Mouse (Mus musculus): ENCODE data around the gene Cdhr3.
"Not testable (repeated sequence)": the region's sequence is repeated elsewhere in the genome, so short reads cannot be mapped to it uniquely, and the experiment has no call there.

Gene Cdhr3

GRCm38 (mm10) chr12:33071901-33072672 is 20.6 kb downstream of the Cdhr3 start:
- DNase-seq: peak in 1 of 2 experiments; percentile 37

DNA sequence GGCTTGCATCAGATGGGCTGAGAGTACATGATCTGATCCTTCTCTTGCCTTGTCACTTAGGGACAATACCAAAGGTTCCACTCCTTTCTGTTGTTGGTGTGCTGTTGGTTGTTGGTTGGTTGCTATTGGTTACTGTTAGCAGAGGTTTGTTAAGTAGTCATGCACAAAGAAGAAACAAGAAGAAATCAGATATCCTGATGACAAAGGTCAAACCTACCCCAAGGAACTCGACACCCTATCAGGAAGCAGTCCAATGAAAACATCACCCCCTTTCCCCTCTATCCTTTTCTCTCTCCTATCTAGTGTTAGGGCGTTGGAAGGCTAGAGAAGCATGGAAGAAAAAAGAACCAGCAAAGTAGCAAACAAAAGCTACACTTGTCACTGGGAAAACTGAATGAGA is 23.7 kb downstream of the Cdhr3 start:
- DNase-seq: no peak

DNA sequence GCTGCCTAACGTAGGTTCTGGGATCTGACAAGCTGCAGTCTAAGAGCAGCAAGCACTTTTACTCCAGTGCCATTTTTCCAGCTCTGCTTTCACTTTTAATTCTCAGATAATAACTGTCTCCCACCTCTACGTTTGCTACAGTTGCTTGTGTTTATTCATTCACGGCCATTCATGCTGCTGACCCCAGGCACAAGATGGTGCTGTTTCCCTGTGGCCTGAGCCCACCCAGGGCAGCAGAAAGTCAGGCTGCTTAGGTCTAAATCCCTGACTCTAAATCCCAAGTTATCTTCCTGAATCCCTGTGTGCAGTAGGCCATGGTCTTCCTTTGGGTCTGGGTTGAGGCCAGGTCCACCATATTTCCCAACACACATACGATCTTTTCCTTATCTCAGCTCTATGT is 26.3 kb downstream of the Cdhr3 start:
- no peak for DNase-seq

DNA sequence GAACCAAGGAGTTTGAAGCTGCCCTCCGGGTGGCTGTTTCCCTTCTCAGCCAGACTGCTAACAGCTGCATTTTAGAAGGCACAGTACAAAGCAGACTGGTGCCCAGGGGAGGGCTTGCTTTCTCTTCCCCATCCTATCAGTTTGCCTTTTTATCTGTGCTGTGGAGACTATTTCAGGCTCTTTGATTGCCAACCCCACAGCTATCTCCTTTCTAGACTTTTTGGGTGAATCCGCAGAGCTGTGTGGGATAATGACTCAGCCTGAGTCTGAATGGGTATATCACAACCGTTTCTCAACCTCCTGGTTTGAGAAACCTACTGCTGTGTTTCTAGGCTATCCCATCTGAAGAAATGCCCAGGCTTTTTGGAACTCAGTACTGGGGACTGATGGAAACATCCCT is 27.5 kb downstream of the Cdhr3 start:
- no peak for DNase-seq

- DNase-seq: no peak
These were observed 28.4 kb downstream of the Cdhr3 start for GRCm38 (mm10) chr12:33064266-33064665.

DNA sequence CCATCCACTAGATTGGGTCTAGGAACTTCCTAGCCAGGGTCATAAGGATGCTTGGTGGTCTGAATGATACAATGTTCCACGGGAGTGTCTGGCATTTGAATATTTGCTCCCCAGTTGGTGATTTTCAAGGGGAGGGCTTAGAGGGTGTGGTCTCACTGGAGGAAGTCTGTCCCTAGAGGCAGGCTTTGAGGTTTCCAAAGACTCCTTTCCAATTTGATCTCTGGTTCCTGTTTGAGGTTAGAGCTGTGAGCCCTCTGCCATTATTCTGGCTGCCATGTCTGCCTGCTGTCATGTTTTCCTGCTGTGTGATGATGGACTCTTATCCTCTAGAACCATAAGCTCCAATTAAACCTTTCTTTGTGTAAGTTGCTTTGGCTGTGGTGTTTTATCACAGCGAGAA is 29.4 kb downstream of the Cdhr3 start:
- no peak for DNase-seq

GRCm38 (mm10) chr12:33062379-33062778 is 30.3 kb downstream of the Cdhr3 start:
- not testable (repeated sequence) for DNase-seq

DNA sequence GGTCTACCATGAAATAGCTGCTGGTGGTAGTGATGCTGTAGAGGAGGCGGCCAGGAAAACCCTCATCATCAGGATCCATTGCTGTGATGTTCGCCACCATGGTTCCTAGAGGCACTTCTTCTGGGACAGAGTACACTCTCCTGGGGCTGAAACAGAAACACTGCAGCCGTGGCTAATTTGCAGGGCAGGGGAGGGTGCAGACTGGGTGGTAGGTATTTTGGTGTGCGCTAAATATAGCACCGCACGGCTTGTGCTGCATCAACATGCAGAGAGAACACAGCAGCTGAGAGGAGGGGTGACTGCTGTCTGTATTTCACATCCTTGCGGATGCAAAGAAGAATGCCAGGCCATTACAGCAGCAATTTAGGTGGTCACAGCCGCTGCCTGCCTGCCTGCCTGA is 31.0 kb downstream of the Cdhr3 start:
- no peak for DNase-seq

GRCm38 (mm10) chr12:33057231-33058048 is 35.2 kb downstream of the Cdhr3 start:
- peak; percentile 25 to 54 for DNase-seq

- no peak for DNase-seq
These were observed 36.1 kb downstream of the Cdhr3 start for GRCm38 (mm10) chr12:33056574-33056973.

- DNase-seq: no peak
These were observed 36.6 kb downstream of the Cdhr3 start for GRCm38 (mm10) chr12:33056074-33056473.

DNA sequence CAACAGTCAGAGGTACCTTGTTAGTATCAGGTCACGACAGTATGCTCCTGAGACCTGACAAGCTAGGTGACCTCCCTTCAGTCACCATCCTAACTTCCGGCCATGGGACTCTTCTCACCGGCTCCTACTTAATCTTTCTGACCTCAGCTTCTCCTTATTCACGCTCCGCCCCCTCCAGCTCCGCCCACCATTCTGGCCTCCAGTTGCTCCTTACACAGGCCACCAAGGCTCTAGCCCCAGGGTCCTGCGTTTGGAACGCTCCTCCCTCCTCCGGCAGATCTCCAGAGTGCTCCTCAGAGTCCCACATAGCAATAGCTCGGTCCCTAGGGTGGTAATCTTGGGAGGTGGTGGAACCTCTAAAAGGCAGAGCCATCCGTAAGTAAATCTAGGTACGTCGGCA is 38.9 kb downstream of the Cdhr3 start:
- no peak for DNase-seq

DNA sequence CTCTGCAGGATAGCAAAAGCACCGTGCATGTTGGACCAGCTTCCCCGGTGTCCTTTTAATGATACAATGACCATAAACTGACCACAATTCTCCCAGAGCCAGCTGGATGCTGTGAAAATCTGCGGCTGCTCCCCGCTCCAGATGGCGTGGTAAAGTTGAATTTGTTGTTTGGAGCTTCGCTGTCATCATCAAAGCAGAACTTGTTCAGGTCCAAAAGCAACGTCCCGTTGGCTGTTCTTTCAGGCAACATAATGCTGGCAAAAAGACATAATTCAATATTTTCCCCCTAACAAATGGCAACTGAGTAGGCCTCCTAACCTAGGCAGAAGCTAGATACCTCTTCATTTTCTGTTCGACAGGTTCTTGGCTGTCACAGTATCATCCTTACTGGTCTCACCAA is 39.4 kb downstream of the Cdhr3 start:
- DNase-seq: no peak

GRCm38 (mm10) chr12:33048391-33048790 is 44.3 kb downstream of the Cdhr3 start:
- DNase-seq: no peak

DNA sequence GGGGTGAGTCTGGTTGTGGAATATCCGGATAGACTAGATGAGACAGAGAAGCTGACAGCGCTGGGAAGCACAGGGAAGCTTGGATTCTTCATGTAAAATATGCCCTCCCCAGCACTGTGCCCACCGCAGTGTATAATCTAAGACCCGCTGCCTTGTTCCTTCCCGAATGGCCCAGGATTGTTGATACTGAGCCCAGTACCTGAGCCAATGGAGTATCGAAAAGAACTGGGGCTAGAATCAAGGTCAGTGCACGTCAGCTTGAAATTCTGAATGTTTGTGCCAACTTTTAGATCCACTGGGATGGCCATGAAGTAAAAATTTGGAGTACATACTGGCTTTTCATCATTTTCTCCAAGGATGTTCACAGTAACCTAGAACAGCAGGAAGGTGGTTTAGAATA is 46.2 kb downstream of the Cdhr3 start:
- DNase-seq: no peak

DNA sequence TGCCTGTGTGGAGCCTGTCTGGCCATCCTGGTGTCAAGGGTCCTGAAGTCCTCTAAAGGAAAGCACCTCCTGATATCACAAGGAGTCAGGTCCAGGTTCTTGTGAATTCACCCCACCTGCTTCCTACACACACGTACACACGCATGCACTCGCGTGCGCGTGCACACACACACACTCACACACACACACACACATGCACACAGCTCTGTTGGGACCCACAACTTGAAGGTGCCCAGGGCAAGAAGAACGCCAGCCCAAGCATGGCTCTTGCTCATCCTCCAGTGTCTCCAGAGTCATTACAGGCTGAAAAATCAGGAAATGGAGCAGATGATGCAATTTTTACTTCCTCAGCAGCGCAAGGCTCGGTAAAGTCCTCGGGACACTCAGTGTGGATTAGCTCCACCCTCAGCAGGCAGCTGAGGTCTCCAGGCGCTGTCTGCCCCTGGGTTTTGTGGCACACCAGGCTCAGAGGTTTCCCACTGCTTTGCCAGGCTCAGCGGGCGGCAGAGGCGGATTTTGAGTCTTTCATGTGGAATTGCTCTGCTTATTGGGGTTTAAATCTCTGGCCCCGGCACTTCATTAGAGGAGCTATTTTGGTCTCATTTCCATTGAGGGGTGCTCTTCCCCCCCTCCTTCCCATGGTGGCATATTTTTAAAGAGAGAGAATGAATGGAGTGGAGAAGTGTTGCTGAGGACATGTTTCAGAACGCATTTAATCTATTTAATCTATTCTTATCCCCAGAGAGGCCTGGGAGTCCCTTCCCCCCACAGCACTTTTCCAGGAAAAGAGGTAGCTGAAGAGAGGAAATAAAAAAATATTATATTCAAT is 46.9 kb downstream of the Cdhr3 start:
- DNase-seq: no peak

DNA sequence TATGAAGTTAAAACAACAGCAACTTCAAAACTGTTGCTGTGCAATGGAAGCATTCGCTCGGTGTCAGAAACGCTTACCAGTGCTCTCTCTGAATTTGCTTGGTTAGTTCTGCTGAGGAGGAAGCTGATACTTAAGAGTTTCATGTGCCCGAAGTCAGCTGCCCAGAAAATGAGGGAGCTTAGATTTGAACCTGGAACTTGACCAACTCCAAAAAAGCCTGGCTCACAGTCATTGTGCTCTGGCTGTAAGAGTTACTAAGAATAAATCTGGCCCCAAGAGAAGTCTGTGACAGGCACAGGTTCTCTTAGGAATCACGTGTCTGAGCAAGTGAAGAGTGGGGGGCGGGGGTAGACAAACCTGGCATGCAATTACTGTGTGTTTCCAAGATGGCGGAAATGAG is 51.2 kb downstream of the Cdhr3 start:
- no peak for DNase-seq

DNA sequence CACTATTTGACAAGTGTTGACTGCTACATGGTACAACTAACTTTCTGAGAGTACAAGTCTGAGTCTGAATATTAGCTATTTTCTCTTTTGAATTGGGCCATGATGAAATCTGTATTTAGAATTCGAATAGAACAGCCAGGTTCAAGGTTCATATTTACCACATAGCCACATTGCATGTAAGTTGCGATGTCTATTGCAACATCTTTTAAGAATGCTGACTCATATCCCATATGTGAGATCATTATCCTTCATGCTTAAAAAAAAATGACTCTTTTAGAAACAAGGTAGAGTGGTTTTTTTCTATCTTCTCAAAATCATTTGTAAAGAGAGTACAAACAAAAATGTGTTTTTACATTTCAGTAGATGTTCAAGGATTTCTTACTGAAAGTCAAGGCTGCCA is 51.9 kb downstream of the Cdhr3 start:
- no peak for DNase-seq

- no peak for DNase-seq
These were observed 54.0 kb downstream of the Cdhr3 start for GRCm38 (mm10) chr12:33038676-33039075.

- DNase-seq: peak; percentile 36 to 60
These were observed 56.8 kb downstream of the Cdhr3 start for GRCm38 (mm10) chr12:33035719-33036521.

GRCm38 (mm10) chr12:33035089-33035718 is 57.5 kb downstream of the Cdhr3 start:
- DNase-seq: no peak

All from cerebellum, postnatal 25 days (tissue).